Mouse (Mus musculus) CH12.LX (cell line): ENCODE measurements around the gene Slc6a19. TPM values are rescaled to one million over a fixed set of nuclear protein-coding genes. Genes with fewer than 3 reads are reported as not detected.

Experiments
- DNase-seq: peaks from one replicate; pipeline ENCODE4 v3.0.0-alpha.2; 2013; ENCODE audit errors: extremely low read depth
- H3K27ac ChIP-seq: 2 replicates; pipeline ENCODE4 v1.5.1; 2012; ENCODE audit warnings: low read depth, mild to moderate bottlenecking, control low read depth, moderate library complexity; ENCODE audit not compliant: insufficient read depth
- H3K27me3 ChIP-seq: replicated peaks from 2 replicates; pipeline ENCODE3; 2012; ENCODE audit warnings: inconsistent platforms
- H3K36me3 ChIP-seq, 2 experiments: replicated peaks in 1 of 2; 2 replicates each; pipeline versions ENCODE3 to v1.6.1; 2012; ENCODE audit warnings: inconsistent platforms in 1 of 2, low read length in 1 of 2, mild to moderate bottlenecking in 1 of 2, mixed read lengths in 1 of 2, moderate library complexity in 1 of 2; ENCODE audit not compliant: control insufficient read depth in 1 of 2, insufficient read depth in 1 of 2
- H3K4me1 ChIP-seq, 2 experiments: 2 replicates each; pipeline ENCODE4 v1.6.1; 2012; ENCODE audit warnings: inconsistent platforms in 1 of 2, moderate library complexity in 1 of 2; ENCODE audit not compliant: insufficient read depth in 2 of 2, control insufficient read depth in 1 of 2
- H3K4me2 ChIP-seq: 2 replicates; pipeline ENCODE4 v1.6.1; 2012; ENCODE audit warnings: low read depth, mild to moderate bottlenecking, control low read depth; ENCODE audit not compliant: poor library complexity, insufficient read depth, severe bottlenecking
- H3K4me3 ChIP-seq, 3 experiments: fragments of 150-350 bp in 1 of 3; sonication (generic) in 1 of 3; replicated peaks in 1 of 3; 2 replicates each; pipeline versions ENCODE3 to v1.5.1; 2011 to 2012; ENCODE audit warnings: low read depth in 2 of 3, low read length in 2 of 3, mild to moderate bottlenecking in 2 of 3, moderate library complexity in 2 of 3, control low read depth in 1 of 3, improper control_type of control experiment in 1 of 3, inconsistent platforms in 1 of 3, mixed read lengths in 1 of 3; ENCODE audit not compliant: poor library complexity in 1 of 3
- H3K79me2 ChIP-seq: replicated peaks from 2 replicates; pipeline ENCODE4 v1.6.1; 2012; ENCODE audit warnings: mild to moderate bottlenecking, moderate library complexity; ENCODE audit not compliant: control insufficient read depth, poor library complexity, insufficient read depth, severe bottlenecking; ENCODE audit errors: extremely low read depth
- H3K9ac ChIP-seq: 2 replicates; pipeline ENCODE4 v1.6.1; 2012; ENCODE audit warnings: low read depth, mild to moderate bottlenecking, control low read depth, moderate library complexity; ENCODE audit not compliant: insufficient read depth
- H3K9me3 ChIP-seq: replicated peaks from 2 replicates; pipeline ENCODE3; 2012; ENCODE audit warnings: low read length, inconsistent platforms, mixed read lengths
- CHD1 ChIP-seq: IDR thresholded peaks from 2 replicates; pipeline ENCODE4 v1.6.1; 2012; ENCODE audit warnings: low read depth, low read length, improper control_type of control experiment, inconsistent platforms
- CHD2 ChIP-seq: IDR thresholded peaks from 2 replicates; pipeline ENCODE4 v1.6.1; 2011; ENCODE audit warnings: low read length, improper control_type of control experiment
- E2F4 ChIP-seq: IDR thresholded peaks from 2 replicates; pipeline ENCODE4 v1.6.1; 2011; ENCODE audit warnings: low read depth, low read length, improper control_type of control experiment; ENCODE audit not compliant: insufficient replicate concordance
- ELF1 ChIP-seq: IDR thresholded peaks from 2 replicates; pipeline ENCODE4 v1.6.1; 2014; ENCODE audit warnings: low read depth, mild to moderate bottlenecking, inconsistent platforms, low read length, improper control_type of control experiment
- HCFC1 ChIP-seq: IDR thresholded peaks from 2 replicates; pipeline ENCODE4 v1.6.1; 2012; ENCODE audit warnings: low read depth, mild to moderate bottlenecking, inconsistent platforms, low read length, improper control_type of control experiment
- IRF4 ChIP-seq: IDR thresholded peaks from 2 replicates; pipeline ENCODE4 v1.6.1; 2014; ENCODE audit warnings: low read depth, mild to moderate bottlenecking, inconsistent platforms, low read length, improper control_type of control experiment
- JUN ChIP-seq: IDR thresholded peaks from 2 replicates; pipeline ENCODE4 v1.6.1; 2011; ENCODE audit warnings: low read depth, mild to moderate bottlenecking, low read length, improper control_type of control experiment, moderate library complexity; ENCODE audit not compliant: insufficient read depth
- JUND ChIP-seq: conservative IDR thresholded peaks from 2 replicates; pipeline ENCODE4 v1.6.1; 2011; ENCODE audit warnings: low read depth, low read length, improper control_type of control experiment
- KAT2A ChIP-seq: IDR thresholded peaks from 2 replicates; pipeline ENCODE4 v1.6.1; 2012; ENCODE audit warnings: low read length, improper control_type of control experiment, inconsistent platforms; ENCODE audit not compliant: insufficient replicate concordance
- MAFK ChIP-seq: IDR thresholded peaks from 2 replicates; pipeline ENCODE4 v1.6.1; 2011; ENCODE audit warnings: low read length, improper control_type of control experiment; ENCODE audit not compliant: insufficient replicate concordance
- MAX ChIP-seq: IDR thresholded peaks from 2 replicates; pipeline ENCODE4 v1.6.1; 2011; ENCODE audit warnings: low read length, improper control_type of control experiment
- NRF1 ChIP-seq: IDR thresholded peaks from 2 replicates; pipeline ENCODE4 v1.6.1; 2014; ENCODE audit warnings: low read depth, mild to moderate bottlenecking, inconsistent platforms, low read length, improper control_type of control experiment, moderate library complexity
- PAX5 ChIP-seq: IDR thresholded peaks from 2 replicates; pipeline ENCODE4 v1.6.1; 2012; ENCODE audit warnings: low read length, inconsistent platforms, mixed read lengths
- POLR2A ChIP-seq: IDR thresholded peaks from 2 replicates; pipeline ENCODE4 v1.6.1; 2011; ENCODE audit warnings: low read depth, mild to moderate bottlenecking, improper control_type of control experiment, low read length
- POLR2AphosphoS2 ChIP-seq: IDR thresholded peaks from 2 replicates; pipeline ENCODE4 v1.6.1; 2011; ENCODE audit warnings: low read depth, low read length, improper control_type of control experiment
- TBP ChIP-seq: conservative IDR thresholded peaks from 2 replicates; pipeline ENCODE4 v1.6.1; 2011; ENCODE audit warnings: low read depth, low read length, improper control_type of control experiment
- UBTF ChIP-seq: IDR thresholded peaks from 2 replicates; pipeline ENCODE4 v1.6.1; 2012; ENCODE audit warnings: low read depth, mild to moderate bottlenecking, inconsistent platforms, low read length, improper control_type of control experiment, moderate library complexity
- USF2 ChIP-seq: conservative IDR thresholded peaks from 2 replicates; pipeline ENCODE4 v1.6.1; 2011; ENCODE audit warnings: low read depth, low read length, improper control_type of control experiment
- ZMIZ1 ChIP-seq: IDR thresholded peaks from 2 replicates; pipeline ENCODE4 v1.6.1; 2012; ENCODE audit warnings: low read depth, mild to moderate bottlenecking, inconsistent platforms, low read length, improper control_type of control experiment
- ZNF384 ChIP-seq: IDR thresholded peaks from 2 replicates; pipeline ENCODE4 v1.6.1; 2012; ENCODE audit warnings: low read depth, low read length, improper control_type of control experiment, inconsistent platforms
- dilution Hi-C: fragments of 300-500 bp; cut with MboI; formaldehyde crosslinking; loops from 2 replicates; pipeline ENCODE4 v1.14.3; 2020; ENCODE audit warnings: low sequenced_read_pairs; ENCODE audit not compliant: extremely low pct_unique_long_range_greater_than_20kb, extremely low pct_ligation_motif_present
- in situ Hi-C: fragments of 300-500 bp; cut with MboI; formaldehyde crosslinking; loops from 3 replicates; pipeline ENCODE4 v1.14.3; 2019; ENCODE audit warnings: low sequenced_read_pairs, low pct_ligation_motif_present, low pct_unique_long_range_greater_than_20kb, mixed read lengths
- polyA plus RNA-seq: library from polyadenylated mRNA; unstranded; fragments of >175 nt; gene quantifications from 2 replicates; pipeline ENCODE4 v1.2.1, GENCODE M21; 2012; ENCODE audit warnings: low read depth; ENCODE audit not compliant: insufficient read length
- total RNA-seq, 2 experiments: library from RNA; depleted of rRNA; stranded (reverse); fragments of 300-350 nt in 1 of 2; fragments of >200 nt in 1 of 2; gene quantifications; 2 replicates each; pipeline ENCODE4 v1.2.3; 2012 to 2014

Gene Slc6a19
- total and polyA plus RNA-seq, 3 experiments, result 0.13 TPM; not detected in 1

DNA sequence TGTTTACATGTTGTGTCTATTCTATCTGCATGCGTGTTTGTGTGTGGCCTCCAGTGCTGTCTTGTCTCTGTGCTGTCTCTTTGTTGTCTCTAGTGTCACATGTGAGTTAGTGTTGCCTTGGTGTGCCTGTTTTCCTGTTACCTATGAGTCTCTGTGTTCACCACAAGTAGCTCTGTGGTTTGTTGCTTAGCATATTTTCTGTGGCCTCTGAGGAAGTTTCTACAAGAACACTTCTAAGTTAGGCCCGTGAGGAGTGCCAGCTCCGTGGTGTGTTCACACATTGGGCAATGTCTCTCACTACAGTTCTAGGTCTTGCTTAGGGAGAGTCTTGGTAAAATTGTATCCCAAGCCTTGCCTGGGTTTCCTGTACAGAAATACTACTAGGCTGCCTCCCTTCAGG is 32.3 kb upstream of the Slc6a19 start:
- Histone ChIP-seq H3K36me3 (no peaks in the 10 kb centered on the region), H3K9me3 (no peaks in the 10 kb centered on the region), H3K79me2 (no peaks in the 10 kb centered on the region), H3K27ac (no peak overlapping the region), H3K4me2 (no peak overlapping the region), H3K9ac (no peak overlapping the region), H3K4me1 (peaks cover 0 to 10% of the 10 kb centered on the region in 2 experiments; a peak in 1 of 4 replicates), H3K4me3 (no peak overlapping the region), H3K27me3 (no peaks in the 10 kb centered on the region)
- no peak for DNase-seq
- no peak for TF ChIP-seq PAX5
- TF ChIP-seq TBP, result no peak
- no peak for TF ChIP-seq MAX
- no peak for TF ChIP-seq UBTF
- dilution Hi-C loops, result no loop called here
- in situ Hi-C loops, result no loop called here

GRCm38 (mm10) chr13:73735928-73736327 is 31.3 kb upstream of the Slc6a19 start:
- TF ChIP-seq CHD1, result no peak
- no peak for TF ChIP-seq HCFC1
- TF ChIP-seq MAFK, result 0 out of 2 replicates have a peak, but pooled peaks have one; percentile 18
- TF ChIP-seq KAT2A, result no peak
- no peak for TF ChIP-seq MAX
- TF ChIP-seq CHD2, result no peak
- TF ChIP-seq NRF1, result no peak
- TF ChIP-seq ELF1, result no peak
- peaks cover 0 to 1% of the 10 kb centered on the region in 2 experiments; a peak in 1 of 4 replicates for H3K4me1 ChIP-seq
- in situ Hi-C loops (no loop called here), dilution Hi-C loops (no loop called here)
- no peak overlapping the region for H3K27ac ChIP-seq
- no peaks in the 10 kb centered on the region for H3K27me3 ChIP-seq
- H3K9ac ChIP-seq, result no peak overlapping the region
- no peak overlapping the region for H3K4me3 ChIP-seq
- DNase-seq, result no peak
- no peaks in the 10 kb centered on the region for H3K9me3 ChIP-seq
- H3K79me2 ChIP-seq, result no peaks in the 10 kb centered on the region
- no peak overlapping the region for H3K4me2 ChIP-seq
- H3K36me3 ChIP-seq, result no peaks in the 10 kb centered on the region

DNA sequence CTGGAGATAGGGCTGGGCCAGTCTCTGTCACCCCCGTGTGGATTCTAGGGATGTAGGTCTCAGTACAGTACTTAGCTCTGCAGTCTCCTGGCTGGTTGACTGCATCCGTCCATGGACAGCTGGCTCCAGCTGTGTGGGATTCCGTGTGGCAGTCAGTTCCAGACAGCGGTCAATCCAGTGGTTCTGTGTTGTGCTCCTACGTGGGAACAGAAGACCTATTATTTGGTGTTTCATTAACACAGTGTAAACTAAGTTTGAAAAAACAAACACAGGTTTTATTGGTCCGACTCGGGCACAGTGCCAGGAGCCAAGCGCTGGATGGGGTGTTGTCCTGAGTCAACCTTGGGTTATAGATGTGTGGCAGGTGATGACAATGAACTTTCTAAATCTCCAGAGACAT is 30.6 kb upstream of the Slc6a19 start:
- DNase-seq, result no peak
- TF ChIP-seq POLR2A, result no peak
- TF ChIP-seq USF2, result no peak
- TF ChIP-seq MAX, result no peak
- no peak for TF ChIP-seq JUN
- TF ChIP-seq POLR2AphosphoS2, result no peak
- TF ChIP-seq E2F4, result no peak
- no peak for TF ChIP-seq ZNF384
- no peak for TF ChIP-seq ZMIZ1
- no peak for TF ChIP-seq IRF4
- no peak for TF ChIP-seq KAT2A
- no peak for TF ChIP-seq PAX5
- no peak for TF ChIP-seq NRF1
- TF ChIP-seq JUND, result no peak
- TF ChIP-seq, all 38 proteins: peak for 0
- Histone ChIP-seq H3K27ac (no peak overlapping the region), H3K27me3 (no peaks in the 10 kb centered on the region), H3K9me3 (no peaks in the 10 kb centered on the region), H3K4me3 (no peak overlapping the region), H3K4me2 (no peak overlapping the region), H3K79me2 (no peaks in the 10 kb centered on the region), H3K4me1 (no peaks in the 10 kb centered on the region), H3K9ac (no peak overlapping the region), H3K36me3 (no peaks in the 10 kb centered on the region)
- dilution Hi-C loops, result no loop called here
- in situ Hi-C loops, result no loop called here
